Comparison of ENCODE assay signal across 9 mouse cellular contexts in genomic region chr7:83810141-83811100, GRCm38 (mm10). TPM values are rescaled to one million over a fixed set of nuclear protein-coding genes. Genes with fewer than 3 reads are reported as not detected.
DNase-seq lines count a peak whose midpoint lies in the region; ATAC-seq lines count a peak whose summit lies in the region.
"Had no signal": no experiment of that assay in that cellular context is flagged by ENCODE, and none has a peak within 500 bp of the region (broad histone marks: within the 10 kb centered on the region; RNA-seq: fewer than 3 reads in every experiment).

No protein-coding gene starts in this region.

- DNase-seq in forebrain, embryonic 11.5 days (ENCODE audit: low spot score): peak; percentile 51
- DNase-seq in forebrain, embryonic 14.5 days (ENCODE audit: low spot score): no peak
- peak; percentile 52 for DNase-seq in embryo, embryonic 10.5 days (ENCODE audit: low spot score)
- peak; percentile 60 to 65 for DNase-seq in heart, postnatal 10 days
- peak; percentile 94 for DNase-seq in midbrain, embryonic 11.5 days (ENCODE audit: low spot score, missing footprints)
- DNase-seq in thymus, postnatal 10 days (ENCODE audit: low spot score in 2 of 2): no peak
- DNase-seq in left cerebral cortex, adult 8-10 months (ENCODE audit: low spot score in 2 of 2): no peak

- H3K4me3 ChIP-seq in forebrain, embryonic 11.5 days (ENCODE audit: low read depth, low read length): no peak overlapping the region
- no peak overlapping the region for H3K4me3 ChIP-seq in forebrain, embryonic 14.5 days (ENCODE audit: low read depth, low read length)
- H3K4me3 ChIP-seq in limb, embryonic 12.5 days (replicated peaks): no peak overlapping the region
- H3K4me3 ChIP-seq in midbrain, embryonic 11.5 days (ENCODE audit: low read depth, low read length): no peak overlapping the region

- no peaks in the 10 kb centered on the region for H3K27me3 ChIP-seq in forebrain, embryonic 11.5 days (ENCODE audit: control insufficient read depth, insufficient read depth, low read length)
- no peaks in the 10 kb centered on the region for H3K27me3 ChIP-seq in forebrain, embryonic 14.5 days (replicated peaks; ENCODE audit: control insufficient read depth, insufficient read depth, low read length)
- no peaks in the 10 kb centered on the region for H3K27me3 ChIP-seq in limb, embryonic 12.5 days
- H3K27me3 ChIP-seq in midbrain, embryonic 11.5 days (ENCODE audit: control insufficient read depth, insufficient read depth, low read length): no peaks in the 10 kb centered on the region

- no peak overlapping the region for H3K27ac ChIP-seq in forebrain, embryonic 11.5 days (ENCODE audit: low read depth, low read length)
- H3K27ac ChIP-seq in forebrain, embryonic 14.5 days (ENCODE audit: low read depth, low read length): no peak overlapping the region
- H3K27ac ChIP-seq in limb, embryonic 12.5 days: peak overlapping the region; percentile 96; the same call in 1 of the 2 replicates
- no peak overlapping the region; the same call in 1 of the 2 replicates for H3K27ac ChIP-seq in midbrain, embryonic 11.5 days (ENCODE audit: low read depth, low read length)

- intact Hi-C loops in heart, postnatal 10 days (cut with DNase I): loop anchor here (1.0 kb wide), 1 partner anchor 74 kb away; the partner anchor contains the start of genes Mesd and Tlnrd1

- H3K36me3 ChIP-seq in forebrain, embryonic 11.5 days (ENCODE audit: control insufficient read depth, insufficient read depth, low read length): no peaks in the 10 kb centered on the region
- H3K36me3 ChIP-seq in forebrain, embryonic 14.5 days (ENCODE audit: control insufficient read depth, insufficient read depth, low read length): no peaks in the 10 kb centered on the region
- no peaks in the 10 kb centered on the region for H3K36me3 ChIP-seq in limb, embryonic 12.5 days
- H3K36me3 ChIP-seq in midbrain, embryonic 11.5 days (ENCODE audit: control insufficient read depth, insufficient read depth, low read length): no peaks in the 10 kb centered on the region

- H3K9ac ChIP-seq in forebrain, embryonic 11.5 days (ENCODE audit: low read length): no peak overlapping the region
- H3K9ac ChIP-seq in forebrain, embryonic 14.5 days (ENCODE audit: low read length): no peak overlapping the region
- H3K9ac ChIP-seq in limb, embryonic 12.5 days (replicated peaks): no peak overlapping the region
- peak overlapping the region; percentile 20; the same call in 1 of the 2 replicates for H3K9ac ChIP-seq in midbrain, embryonic 11.5 days (ENCODE audit: low read length)

- no peaks in the 10 kb centered on the region for H3K9me3 ChIP-seq in forebrain, embryonic 11.5 days (ENCODE audit: control insufficient read depth, low read length)
- H3K9me3 ChIP-seq in forebrain, embryonic 14.5 days (replicated peaks; ENCODE audit: control insufficient read depth, low read length): no peaks in the 10 kb centered on the region
- no peaks in the 10 kb centered on the region for H3K9me3 ChIP-seq in limb, embryonic 12.5 days
- H3K9me3 ChIP-seq in midbrain, embryonic 11.5 days (ENCODE audit: control insufficient read depth, low read length): no peaks in the 10 kb centered on the region; the same call in 1 of the 2 replicates

- H3K4me2 ChIP-seq in forebrain, embryonic 11.5 days (ENCODE audit: low read depth, low read length, severe bottlenecking): no peak overlapping the region
- H3K4me2 ChIP-seq in forebrain, embryonic 14.5 days (ENCODE audit: low read length): no peak overlapping the region
- peak overlapping the region; percentile 6; the same call in 1 of the 2 replicates for H3K4me2 ChIP-seq in limb, embryonic 12.5 days
- peak overlapping the region; percentile 32 for H3K4me2 ChIP-seq in midbrain, embryonic 11.5 days

- H3K4me1 ChIP-seq in forebrain, embryonic 11.5 days (replicated peaks; ENCODE audit: control insufficient read depth, insufficient read depth, low read length): peaks cover 8% of the 10 kb centered on the region; the same call in 1 of the 2 replicates
- H3K4me1 ChIP-seq in forebrain, embryonic 14.5 days (ENCODE audit: control insufficient read depth, insufficient read depth, low read length): peaks cover 4% of the 10 kb centered on the region; the same call in 1 of the 2 replicates
- peaks cover 63% of the 10 kb centered on the region for H3K4me1 ChIP-seq in limb, embryonic 12.5 days (replicated peaks)
- H3K4me1 ChIP-seq in midbrain, embryonic 11.5 days (ENCODE audit: control insufficient read depth, insufficient read depth, low read length): peaks cover 18% of the 10 kb centered on the region

- WGBS in forebrain, embryonic 11.5 days: 9% methylated on average over 15 of the region's 15 CpGs
- WGBS in forebrain, embryonic 14.5 days: 14% methylated on average over 15 of the region's 15 CpGs
- WGBS in limb, embryonic 12.5 days: 27% methylated on average over 15 of the region's 15 CpGs
- 5% methylated on average over 15 of the region's 15 CpGs for WGBS in midbrain, embryonic 11.5 days

- ATAC-seq in forebrain, embryonic 11.5 days (replicated peaks; ENCODE audit: low FRiP score): no peak
- ATAC-seq in forebrain, embryonic 14.5 days: no peak
- ATAC-seq in limb, embryonic 12.5 days (ENCODE audit: insufficient number of reproducible peaks, insufficient read depth, low FRiP score, low TSS enrichment, low read depth): no peak
- peak; percentile 70 for ATAC-seq in midbrain, embryonic 11.5 days (ENCODE audit: low FRiP score)

RNA-seq across cellular contexts. Expression of gene Cfap161, which starts 15.7 kb away (rescaled TPM):
- polyA plus RNA-seq in forebrain, embryonic 11.5 days (2014; fragmentation: Nextera tagmentation; extraction: Ambion mirVana): 0.21 TPM in 1 of 2 replicates, not detected in the other
- polyA plus RNA-seq in forebrain, embryonic 14.5 days (2014; fragmentation: Nextera tagmentation; extraction: Ambion mirVana): 0.98 and 1.5 TPM in 2 replicates
- total RNA-seq in heart, postnatal 10 days (2021): not detected
- 0.32 and 0.45 TPM in 2 replicates for polyA plus RNA-seq in limb, embryonic 12.5 days (2016; fragmentation: Nextera tagmentation; extraction: Ambion mirVana)
- polyA plus RNA-seq in midbrain, embryonic 11.5 days (2014; fragmentation: Nextera tagmentation; extraction: Ambion mirVana): not detected in 2 replicates
- 1 to 10 TPM in 3 of 4 experiments, under 1 TPM in 1; 0.66 to 1.9 (median 1.4) TPM for total RNA-seq in left cerebral cortex, adult 8-10 months (2022)
- total RNA-seq: hematopoietic stem cell, adult 5-6 weeks had no signal

Comparison
In these comparisons a context has a peak if more than half of its experiments do, and no peak if none do; other contexts are left out.
1. DNase-seq: peak in forebrain, embryonic 11.5 days (single experiment), embryo, embryonic 10.5 days (single experiment), heart, postnatal 10 days (2 of 2) and midbrain, embryonic 11.5 days (single experiment); none in forebrain, embryonic 14.5 days (single experiment), thymus, postnatal 10 days (0 of 2) and left cerebral cortex, adult 8-10 months (0 of 2).
2. H3K4me2 ChIP-seq: peak in limb, embryonic 12.5 days (single experiment) and midbrain, embryonic 11.5 days (single experiment); none in forebrain, embryonic 11.5 days (single experiment) and forebrain, embryonic 14.5 days (single experiment).